Mouse (Mus musculus): ENCODE data around the gene Pla2g6.

Pla2g6 gene

DNA sequence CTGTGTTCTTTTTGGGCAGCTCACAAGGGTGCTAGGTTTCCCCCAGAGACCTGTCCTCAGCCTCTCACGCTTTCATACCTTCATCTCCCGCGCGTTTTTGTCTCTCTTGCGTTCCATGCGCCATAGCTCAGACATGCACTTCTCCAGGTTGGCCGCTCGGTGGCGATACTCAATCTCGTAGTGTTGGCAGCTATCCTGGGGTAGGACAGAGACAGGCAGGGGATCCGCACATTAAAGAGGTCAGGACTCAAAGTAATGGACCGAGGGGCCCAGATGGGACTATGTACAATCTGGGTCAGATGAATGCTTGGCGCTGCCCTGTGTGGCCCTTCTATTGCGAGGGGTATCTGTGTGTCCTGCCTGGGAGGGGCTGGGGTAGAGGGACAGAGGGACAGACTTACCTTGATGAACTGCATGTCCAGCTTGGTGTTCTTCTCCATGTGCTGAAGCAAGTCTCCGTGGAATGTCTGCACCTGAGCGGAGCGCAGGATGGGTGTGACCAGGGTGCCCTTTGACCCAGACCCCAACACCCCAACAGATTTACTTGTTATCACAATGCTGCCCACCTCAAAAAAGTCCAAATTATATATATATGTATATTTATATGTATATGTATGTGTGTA is 57.0 kb downstream of the Pla2g6 start:
- DNase-seq (ENCODE audit: low spot score), result peak; percentile 34

DNA sequence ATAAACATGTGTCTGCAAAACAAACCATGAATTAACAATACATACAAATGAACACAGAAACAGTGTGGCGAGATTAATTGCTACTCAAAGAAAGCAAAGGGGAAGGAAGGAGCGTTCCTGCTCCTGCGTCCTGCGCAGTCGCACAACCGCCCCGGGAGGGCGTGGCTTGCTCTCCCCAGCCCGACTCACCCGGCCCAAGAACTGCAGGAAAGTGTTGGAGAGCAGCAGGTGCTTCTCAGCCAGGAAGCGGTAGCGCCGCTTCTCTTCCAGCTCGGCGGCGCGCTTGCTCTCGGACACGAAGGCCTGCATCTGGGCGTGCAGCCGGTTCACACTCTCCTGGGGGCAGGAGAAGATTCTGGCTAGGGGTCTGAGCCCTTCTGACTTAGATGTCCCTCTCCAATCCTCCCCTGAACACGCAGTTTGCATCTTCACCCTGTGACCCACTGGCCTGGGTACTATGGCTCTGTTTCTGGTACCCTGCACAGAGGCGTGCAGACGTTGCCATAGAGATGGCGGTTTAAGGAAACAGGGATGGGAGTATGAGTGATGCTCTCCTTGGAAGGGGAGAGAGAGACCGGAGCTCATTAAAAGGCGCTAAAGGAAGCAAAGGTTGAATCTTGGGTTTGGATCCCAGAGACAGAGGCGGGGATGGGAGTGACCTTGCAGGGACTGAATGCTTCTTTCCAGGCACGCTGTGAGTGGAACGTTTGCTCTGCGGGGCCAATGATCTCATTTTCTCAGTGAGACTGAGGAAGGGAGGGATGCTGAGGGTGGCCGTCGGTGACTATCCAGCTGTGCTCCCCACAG is 57.7 kb downstream of the Pla2g6 start:
- DNase-seq (ENCODE audit: low spot score), result peak; percentile 33

DNA sequence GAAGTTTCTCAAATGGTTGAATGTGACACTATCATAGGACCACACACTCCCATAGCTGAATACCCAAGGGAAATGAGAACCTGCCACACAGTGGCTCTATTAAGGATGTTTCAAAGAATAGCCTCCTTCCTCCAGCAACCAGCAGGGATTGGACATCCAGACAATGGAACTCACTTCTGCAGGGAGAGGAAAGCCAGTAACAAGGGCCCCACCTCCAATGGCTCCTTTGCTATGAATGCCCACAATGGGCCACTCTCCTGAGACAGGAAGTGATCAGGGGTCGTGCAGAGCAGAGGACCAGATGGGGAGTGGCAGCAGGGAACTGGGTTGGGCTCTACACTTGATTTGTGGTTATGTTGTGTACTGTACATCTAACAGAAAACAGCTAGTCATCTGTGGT is 59.7 kb downstream of the Pla2g6 start:
- DNase-seq (ENCODE audit: low spot score), result no peak

DNA sequence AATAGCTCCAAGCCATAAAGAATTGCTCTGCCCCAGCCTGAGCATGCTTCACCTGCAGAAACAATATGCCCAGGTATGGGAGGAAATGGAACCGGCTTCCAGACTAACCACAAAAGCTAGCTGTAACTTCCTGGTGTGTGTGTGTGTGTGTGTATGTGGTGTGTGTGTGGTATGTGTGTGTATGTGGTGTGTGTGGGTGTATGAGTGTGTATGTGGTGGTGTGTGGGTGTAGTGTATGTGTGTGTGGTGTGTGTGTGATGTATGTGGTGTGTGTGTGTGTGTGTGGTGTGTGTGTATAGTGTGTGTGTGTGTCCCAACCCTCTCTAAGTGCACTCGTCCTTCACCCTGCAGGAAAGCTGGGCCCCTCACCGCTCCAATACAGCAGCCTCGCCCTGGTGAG is 62.8 kb downstream of the Pla2g6 start:
- DNase-seq (ENCODE audit: low spot score), result no peak

DNA sequence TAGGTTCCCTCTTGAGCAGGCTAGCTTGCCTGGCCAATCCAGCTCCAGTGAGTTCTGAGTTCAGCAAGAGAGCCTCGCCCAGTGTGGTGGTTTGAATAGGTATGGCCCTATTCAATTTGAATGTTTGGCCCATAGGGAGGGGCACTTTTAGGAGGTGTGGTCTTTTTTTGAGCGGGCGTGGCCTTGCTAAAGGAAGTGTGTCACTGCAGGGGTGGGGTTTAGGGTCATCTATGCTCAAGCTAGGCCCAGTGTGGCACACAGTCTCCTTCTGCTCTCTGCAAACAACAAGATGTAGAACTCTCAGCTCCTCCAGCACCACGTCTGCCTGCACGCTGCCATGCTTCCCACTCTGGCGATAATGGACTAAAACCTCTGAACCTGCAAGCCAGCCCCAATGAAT is 64.5 kb downstream of the Pla2g6 start:
- DNase-seq (ENCODE audit: low spot score), result no peak

DNA sequence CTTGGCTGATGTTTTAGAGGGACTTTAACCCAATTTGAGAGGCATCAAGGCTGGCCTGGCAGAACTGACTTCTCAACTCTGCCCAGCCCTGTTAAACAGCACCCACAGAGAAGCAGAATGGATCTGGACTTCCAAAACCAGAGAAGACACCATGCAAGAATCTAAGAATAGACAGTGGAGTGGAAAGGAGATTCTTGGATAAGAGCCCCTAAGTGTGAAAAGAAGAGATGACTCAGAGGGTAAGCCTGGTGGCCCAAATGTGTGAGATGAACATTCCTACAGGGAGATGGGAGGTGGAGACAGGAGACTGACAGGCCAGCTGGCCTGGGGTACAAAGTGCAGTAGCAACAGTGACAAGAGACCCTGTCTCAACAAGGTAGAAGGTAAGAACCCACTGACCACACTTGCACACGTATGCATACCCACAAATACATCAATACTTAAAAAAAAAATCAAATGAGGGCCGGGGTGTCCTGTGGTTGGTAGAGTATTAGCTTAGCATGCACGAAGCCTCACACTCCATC is 65.3 kb downstream of the Pla2g6 start:
- no peak for DNase-seq (ENCODE audit: low spot score)

DNA sequence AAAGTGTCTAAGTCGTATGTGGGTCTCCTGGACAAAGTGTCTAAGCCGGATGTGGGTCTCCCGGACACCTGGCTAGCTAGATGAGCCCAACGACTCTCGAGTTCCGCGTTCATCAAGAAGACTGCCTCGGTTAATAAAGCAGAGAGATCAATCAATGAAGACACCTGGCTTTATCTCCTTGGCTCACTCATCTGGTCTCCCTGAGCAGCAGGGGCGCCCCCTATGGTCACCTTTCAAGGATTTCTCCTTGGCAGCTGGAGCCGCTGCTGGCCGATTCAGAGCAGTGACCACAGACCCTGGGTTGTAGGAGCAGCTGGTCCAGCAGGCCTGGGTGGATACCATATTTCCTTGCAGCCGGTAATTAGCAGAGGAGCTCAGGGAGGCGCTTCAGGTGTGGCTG is 65.8 kb downstream of the Pla2g6 start:
- DNase-seq (ENCODE audit: low spot score), result no peak

DNA sequence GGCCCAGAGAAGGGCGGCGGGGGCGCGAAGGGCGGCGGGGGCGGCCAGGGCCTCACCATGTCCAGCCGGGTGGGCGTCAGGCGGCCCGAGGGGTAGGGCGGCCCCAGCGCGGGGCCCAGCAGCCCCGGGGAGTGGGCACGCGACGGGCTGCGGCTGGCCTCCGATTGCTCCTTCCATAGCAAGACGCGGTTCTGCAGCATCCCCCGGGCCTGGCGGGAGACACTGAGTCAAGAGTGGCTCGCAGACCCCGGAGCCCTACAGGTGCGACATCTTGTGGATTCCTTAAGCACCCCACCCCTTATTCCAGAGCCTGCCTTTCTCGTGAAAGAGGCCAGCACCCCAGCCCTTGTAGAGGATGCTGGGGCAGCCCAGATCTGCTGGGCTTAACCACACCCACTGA is 66.4 kb downstream of the Pla2g6 start:
- DNase-seq (ENCODE audit: low spot score), result no peak

DNA sequence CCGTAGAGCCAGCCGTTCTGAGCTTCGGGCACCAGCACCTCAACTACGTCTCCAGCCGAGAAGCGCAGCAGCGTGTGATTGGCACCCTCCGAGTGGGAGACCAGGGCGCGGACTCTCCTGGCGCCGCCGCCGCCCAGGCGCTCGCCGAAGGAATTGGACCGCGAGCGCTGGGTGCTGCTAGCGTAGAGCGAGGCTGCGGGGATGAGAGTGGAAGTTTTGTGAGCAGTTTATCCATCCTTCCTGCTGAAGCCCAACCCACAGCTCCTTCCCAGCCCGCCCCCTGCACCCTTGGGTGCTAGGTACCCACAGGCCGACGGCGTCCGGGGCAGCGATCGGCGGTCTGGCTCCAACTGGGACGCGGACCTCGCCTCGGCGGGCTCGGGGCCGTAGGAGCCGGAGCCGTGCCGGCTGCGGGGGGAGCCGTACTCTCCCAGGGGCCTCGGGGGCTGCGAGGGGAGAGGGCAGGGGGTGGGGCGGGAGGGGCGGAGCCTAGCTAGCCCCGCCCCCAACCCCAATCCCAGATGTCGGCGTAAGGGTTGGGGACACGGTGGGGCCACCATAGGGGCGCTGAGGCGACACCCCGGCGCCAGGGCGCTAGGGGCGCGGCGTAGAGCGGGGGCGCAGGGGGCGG is 67.0 kb downstream of the Pla2g6 start:
- no peak for DNase-seq (ENCODE audit: low spot score)

DNA sequence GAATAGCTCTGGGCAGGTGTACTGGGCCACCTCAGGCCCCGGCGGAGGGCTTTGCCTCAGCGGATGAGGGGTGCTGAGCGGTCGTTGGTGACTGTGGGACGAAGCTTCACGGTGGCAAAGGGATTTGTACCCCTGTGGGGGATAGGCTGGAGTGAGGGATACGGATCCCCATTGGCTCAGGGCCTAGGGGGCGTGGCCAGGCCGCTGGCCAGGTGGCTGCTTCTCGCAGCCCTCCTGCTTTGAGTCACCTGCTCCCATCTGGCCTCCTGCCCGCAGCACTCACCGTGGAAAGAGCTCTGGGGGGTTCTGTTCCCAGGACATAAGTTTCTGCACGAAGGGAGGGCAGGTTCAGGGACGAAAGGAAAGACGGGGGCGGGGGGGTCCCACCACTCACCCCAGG is 69.7 kb downstream of the Pla2g6 start:
- no peak for DNase-seq (ENCODE audit: low spot score)

DNA sequence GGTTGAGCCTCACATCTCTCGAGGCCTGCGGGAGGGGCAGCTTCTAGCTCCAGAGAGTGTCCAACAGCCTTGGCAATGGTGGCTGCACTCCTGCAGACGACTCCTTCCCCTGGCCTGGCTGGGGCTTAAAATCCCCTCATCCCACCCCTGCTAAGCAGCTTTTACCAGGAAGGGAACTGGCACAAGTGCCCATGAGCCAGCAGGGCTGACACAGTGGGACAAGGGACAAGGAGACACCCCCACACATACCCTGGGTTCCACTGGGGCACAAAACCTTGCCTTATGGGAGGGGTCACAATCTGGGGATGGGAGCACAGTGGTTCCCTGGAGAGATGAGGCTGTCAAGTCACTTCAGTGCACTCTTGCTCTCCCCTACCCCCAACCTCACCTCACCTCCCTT is 73.5 kb downstream of the Pla2g6 start, which contains the start of gene Slc16a8:
Gene Slc16a8, minus strand, starts transcription at position 101 of the 400 bp plus-strand sequence.
- no peak for DNase-seq (ENCODE audit: low spot score)

DNA sequence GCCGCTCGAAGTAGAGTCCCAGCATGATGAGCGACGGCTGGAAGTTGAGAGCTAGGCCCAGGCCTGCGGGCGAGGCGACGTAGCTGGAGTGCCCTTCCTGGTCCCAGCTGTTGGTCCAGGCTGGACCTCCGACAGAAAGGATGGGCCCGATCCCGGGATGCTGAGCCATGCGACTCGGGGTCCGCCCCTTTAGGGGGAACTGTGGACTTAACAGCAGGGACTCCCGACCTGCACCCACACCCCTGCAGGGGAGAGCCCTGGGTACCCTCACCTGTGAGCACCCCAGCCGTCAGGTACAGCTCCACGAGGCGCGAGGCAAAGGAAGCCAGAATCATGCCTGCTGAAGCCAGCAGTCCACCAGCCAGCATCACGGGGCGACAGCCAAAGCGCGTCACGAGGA is 75.6 kb downstream of the Pla2g6 start:
- no peak for DNase-seq (ENCODE audit: low spot score)

DNA sequence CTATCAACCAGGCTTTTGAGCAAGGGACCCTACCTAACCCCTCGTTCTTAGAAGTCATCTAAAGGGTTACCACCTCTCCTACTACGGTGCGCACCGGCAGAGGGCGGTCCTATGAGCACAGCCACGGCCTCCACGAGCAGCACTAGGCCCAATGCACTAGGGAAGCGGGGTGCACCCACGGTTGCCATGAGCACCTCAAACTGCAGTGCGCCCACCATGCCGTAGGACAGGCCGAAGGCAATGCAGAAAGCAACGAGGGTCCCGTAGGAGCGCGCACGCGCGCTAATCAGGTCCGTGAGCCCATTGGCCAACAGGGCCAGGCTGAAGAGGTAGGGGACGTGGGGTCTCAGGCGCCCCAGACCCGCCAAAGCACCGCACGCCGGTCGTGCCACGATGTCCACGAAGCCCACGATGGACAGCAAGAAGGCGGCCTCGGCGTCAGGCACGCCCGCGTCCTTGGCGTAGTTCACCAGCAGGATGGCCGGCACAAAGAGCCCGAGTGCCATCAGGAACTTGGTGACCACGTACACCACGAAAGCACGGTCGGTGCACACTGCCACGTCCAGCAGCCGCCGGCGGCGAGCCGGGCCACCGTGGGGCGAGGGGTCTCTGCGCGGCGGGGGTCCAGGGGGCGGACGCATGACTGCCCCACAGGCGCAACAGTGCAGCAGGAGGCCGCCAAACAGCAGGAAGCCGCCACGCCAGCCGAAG is 76.3 kb downstream of the Pla2g6 start:
- no peak for DNase-seq (ENCODE audit: low spot score)

DNA sequence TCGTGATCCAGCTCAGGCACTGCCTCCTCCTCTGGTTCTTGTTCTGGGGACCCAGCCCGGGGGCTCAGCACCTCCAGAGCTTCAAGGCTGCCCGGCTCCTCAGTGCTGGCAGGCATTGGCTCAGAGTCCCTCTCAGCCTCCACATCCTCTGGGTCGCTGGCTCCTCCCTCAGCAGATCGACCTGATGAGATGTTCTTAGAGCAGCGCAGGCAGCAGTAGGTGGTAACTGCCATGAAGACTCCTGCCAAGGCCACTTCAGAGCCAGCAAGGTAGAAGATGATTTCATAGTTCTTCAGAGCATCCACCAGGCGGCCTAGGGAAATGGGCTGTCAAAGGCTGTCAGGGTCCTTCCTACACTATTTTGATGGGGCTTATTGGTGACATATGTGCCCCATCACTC is 77.0 kb downstream of the Pla2g6 start:
- no peak for DNase-seq (ENCODE audit: low spot score)

DNA sequence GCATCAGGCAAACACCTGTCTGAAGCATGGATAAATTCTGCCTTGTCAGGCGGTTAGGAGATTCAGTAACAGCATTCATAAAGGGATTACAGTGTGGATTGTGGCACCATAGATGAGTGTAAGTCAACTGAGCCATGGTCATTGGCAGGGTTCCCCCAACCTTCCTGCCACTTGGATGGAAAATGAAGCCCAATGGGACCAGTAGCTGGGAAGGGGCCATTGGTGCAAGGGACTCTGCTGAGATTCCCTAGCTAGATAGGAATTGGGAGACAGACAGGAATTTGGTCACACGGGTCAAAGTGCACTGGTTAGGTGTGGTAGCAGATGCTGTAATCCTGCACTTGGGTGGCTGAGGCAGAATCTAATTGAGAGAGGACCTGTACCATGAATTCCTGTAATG is 78.0 kb downstream of the Pla2g6 start:
- DNase-seq (ENCODE audit: low spot score), result no peak

DNA sequence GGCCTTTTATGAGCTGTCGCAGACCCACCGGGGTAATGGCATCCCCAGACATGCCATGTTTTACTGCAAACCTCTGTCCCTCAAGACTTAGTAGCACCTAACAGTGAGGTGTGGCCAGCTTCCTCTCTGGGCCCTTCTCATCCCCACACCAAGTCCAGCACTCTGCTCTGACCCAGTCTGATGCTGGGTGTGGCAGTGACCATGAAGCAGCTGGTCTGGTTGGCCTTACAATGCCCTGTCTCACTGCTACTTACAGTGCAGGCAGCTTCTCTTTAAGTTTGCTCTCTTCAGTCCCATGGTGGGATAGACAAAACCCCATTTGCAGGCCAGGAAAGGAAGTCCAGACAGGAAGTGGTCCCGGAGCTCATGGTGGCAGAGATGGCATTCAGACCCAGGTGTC is 82.9 kb downstream of the Pla2g6 start:
- DNase-seq (ENCODE audit: low spot score), result no peak

DNA sequence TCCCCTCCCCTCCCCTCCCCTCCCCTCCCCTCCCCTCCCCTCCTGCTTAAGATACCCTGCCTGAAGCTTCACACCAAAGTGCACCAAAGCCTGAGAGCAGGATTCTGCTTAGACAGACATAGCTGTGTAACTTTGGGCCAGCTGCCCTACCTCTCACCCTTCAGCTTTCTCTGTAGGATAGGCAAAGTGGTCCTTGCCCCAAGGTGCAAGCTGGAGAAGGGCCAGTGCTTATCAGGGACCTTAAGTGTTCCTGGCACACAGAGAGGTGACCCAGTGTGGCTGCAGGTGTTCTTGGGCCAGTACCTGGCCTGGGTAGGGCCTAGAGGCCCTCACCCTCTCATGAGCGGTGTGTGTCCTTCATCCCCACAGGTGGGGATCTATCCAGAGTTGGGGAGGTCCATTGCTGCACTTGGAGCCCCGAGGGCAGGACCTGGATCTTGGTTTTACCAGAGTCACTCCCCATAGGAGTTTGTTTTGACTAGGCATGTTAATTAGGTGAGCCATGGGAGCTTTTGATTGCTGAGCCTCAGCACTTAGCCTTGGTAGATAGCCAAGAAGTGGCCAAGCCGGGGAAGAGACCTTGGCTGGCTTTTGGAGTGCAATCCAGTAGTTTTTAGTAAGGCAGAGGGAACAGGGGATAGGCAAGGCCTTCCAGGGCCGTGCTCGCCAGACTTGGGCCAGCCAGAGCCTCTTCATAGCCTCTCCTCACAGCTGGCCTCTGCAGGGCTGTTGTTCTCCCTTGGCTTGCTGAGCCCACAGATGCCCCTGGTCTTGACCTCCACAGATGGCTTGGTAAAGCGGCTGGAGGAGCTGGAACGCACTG is 83.9 kb downstream of the Pla2g6 start:
- no peak for DNase-seq (ENCODE audit: low spot score)

DNA sequence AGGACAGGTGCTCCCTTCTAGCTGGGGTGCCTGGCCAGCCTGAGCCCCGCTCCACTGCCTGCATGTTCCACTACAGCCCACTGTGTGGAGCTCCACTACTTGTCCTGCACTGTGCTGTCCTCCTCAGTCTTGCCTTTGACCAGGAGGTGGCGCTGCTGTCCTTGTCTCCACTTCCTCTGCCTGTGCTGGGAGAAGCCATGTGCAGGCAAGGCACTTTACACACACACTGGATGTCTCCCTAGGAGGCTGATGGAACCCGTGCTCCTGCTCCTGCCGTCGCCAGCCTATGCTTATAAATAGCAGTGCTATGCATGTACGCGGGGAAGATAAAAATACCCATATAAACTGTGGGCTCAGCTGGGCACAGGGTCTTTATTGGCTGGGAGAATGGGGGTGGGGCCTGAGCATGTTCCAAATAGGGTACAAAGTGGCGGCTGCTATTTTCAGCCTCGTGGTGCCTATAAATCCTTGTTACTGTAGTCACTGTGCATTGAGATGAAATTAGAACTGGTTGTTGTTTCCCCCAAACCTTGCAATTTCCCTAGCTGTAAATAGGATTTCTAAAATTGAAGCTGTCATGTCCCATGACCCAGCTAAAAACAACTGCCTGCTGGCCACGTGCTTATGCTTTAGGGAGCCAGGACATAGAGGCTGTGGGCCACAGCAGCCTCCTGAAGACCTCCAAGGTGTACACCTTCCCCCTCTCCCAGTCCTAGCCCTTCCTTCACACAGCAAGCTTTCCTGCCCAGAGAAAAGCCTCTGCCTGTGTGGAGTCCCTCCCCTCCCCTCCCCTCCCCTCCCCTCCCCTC is 84.8 kb downstream of the Pla2g6 start:
- peak; percentile 94 for DNase-seq (ENCODE audit: low spot score)

DNA sequence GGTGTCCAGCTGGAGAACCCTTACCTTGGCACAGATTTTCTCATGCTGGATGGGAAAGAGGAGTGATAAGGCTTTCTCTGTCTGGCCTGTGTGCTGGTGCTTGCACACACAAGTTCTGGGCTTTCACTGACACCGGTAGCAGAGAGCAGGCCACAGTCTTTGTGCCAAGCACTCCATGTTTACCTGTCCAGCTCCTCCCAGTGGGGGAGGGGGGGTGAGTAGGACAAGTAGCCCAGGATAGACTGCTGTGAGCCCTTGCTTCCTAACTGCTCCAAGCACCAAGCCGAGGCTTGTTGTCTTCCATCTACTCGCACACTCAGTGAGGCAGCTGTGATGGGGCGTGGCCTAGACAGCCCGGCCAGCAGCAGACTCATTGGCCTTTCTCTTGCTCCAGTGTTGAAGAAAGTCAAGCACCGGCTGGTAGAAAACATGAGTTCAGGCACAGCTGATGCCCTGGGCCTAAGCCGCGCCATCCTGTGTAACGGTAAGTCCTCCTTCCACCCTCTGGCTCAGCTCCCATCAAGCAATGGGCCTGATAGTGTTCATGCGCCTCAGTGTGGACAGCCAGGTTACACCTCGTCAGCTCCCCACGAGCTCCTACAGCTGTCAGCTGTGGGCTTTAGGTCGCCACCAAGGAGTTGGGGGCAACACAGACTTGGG is 85.5 kb downstream of the Pla2g6 start:
- no peak for DNase-seq (ENCODE audit: low spot score)

DNA sequence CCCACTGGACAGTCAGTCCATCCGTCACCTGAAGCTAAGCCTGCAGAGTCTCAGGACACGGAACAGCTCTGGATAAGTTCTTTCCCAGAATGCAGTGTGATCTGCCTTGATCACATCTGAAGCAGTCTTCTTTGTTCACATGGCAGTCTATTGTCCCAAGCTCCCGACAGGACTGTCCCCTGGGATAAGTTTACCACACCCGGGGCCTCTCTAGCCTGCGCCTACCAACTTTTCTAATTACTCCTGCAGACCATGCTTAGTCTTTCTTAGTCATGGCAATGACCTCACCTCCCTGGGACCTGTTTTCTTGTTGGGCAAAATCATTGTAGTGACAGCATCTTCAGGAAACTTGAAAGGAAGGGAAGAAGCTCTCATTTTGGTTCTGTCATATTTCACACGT is 90.2 kb downstream of the Pla2g6 start:
- DNase-seq (ENCODE audit: low spot score), result no peak
